Mouse (Mus musculus) C2C12 (cell line): ENCODE results near the gene Taar9. TPM values are rescaled to one million over a fixed set of nuclear protein-coding genes. Genes with fewer than 3 reads are reported as not detected.
"Not testable (repeated sequence)": the region's sequence is repeated elsewhere in the genome, so short reads cannot be mapped to it uniquely, and the experiment has no call there.

Experiments used
- H3K27me3 ChIP-seq: one replicate; pipeline ENCODE4 v1.6.1; 2011; ENCODE audit not compliant: control insufficient read depth, insufficient read depth, insufficient read length
- H3K36me3 ChIP-seq: one replicate; pipeline ENCODE4 v1.6.1; 2011; ENCODE audit not compliant: control insufficient read depth, insufficient read depth
- H3K4me3 ChIP-seq: one replicate; pipeline ENCODE4 v1.5.1; 2011; ENCODE audit warnings: mild to moderate bottlenecking, control low read depth; ENCODE audit not compliant: poor library complexity, insufficient read depth, severe bottlenecking
- H3K79me2 ChIP-seq: one replicate; pipeline ENCODE4 v1.6.1; 2011; ENCODE audit not compliant: control insufficient read depth, insufficient read depth
- H3K79me3 ChIP-seq: one replicate; pipeline ENCODE4 v1.6.1; 2011; ENCODE audit warnings: low read depth, control low read depth
- H3ac ChIP-seq: one replicate; pipeline ENCODE3; 2011; ENCODE audit warnings: low read depth; ENCODE audit not compliant: control insufficient read depth, insufficient read length
- CEBPB ChIP-seq: IDR thresholded peaks from one replicate; pipeline ENCODE4 v1.6.1; 2011; ENCODE audit warnings: low read depth, mild to moderate bottlenecking, control low read depth, moderate library complexity
- CTCF ChIP-seq: IDR thresholded peaks from one replicate; pipeline ENCODE4 v1.5.1; 2011; ENCODE audit not compliant: control insufficient read depth, insufficient read depth, insufficient read length
- FOSL1 ChIP-seq: IDR thresholded peaks from one replicate; pipeline ENCODE4 v1.8.0; 2011; ENCODE audit warnings: mild to moderate bottlenecking, low read length; ENCODE audit not compliant: poor library complexity, insufficient read depth, severe bottlenecking
- MAX ChIP-seq: IDR thresholded peaks from one replicate; pipeline ENCODE4 v1.6.1; 2011; ENCODE audit warnings: mild to moderate bottlenecking, control low read depth
- MYOD1 ChIP-seq: IDR thresholded peaks from one replicate; pipeline ENCODE4 v1.6.1; 2011; ENCODE audit warnings: low read depth; ENCODE audit not compliant: control insufficient read depth, insufficient read length
- MYOG ChIP-seq: IDR thresholded peaks from one replicate; pipeline ENCODE4 v1.6.1; 2011; ENCODE audit not compliant: control insufficient read depth, insufficient read length; ENCODE audit errors: extremely low read depth
- USF1 ChIP-seq: IDR thresholded peaks from one replicate; pipeline ENCODE4 v1.6.1; 2011; ENCODE audit warnings: low read depth, mild to moderate bottlenecking, control low read depth, moderate library complexity
- long read RNA-seq, 2 experiments: library from polyadenylated mRNA; unstranded; transcript quantifications; one replicate each; pipeline ENCODE4 v2.0.0; 2019 to 2020
- polyA plus RNA-seq: library from polyadenylated mRNA; unstranded; fragments of >200 nt; fragmentation: generic; extraction: Trizol; gene quantifications from one replicate; pipeline ENCODE4 v1.2.1, GENCODE M21; 2012; ENCODE audit warnings: missing spikeins

Taar9 gene
- not detected for polyA plus RNA-seq
- long read RNA-seq, experiment 1, result 0 reads
- long read RNA-seq, experiment 2, result 0 reads

DNA sequence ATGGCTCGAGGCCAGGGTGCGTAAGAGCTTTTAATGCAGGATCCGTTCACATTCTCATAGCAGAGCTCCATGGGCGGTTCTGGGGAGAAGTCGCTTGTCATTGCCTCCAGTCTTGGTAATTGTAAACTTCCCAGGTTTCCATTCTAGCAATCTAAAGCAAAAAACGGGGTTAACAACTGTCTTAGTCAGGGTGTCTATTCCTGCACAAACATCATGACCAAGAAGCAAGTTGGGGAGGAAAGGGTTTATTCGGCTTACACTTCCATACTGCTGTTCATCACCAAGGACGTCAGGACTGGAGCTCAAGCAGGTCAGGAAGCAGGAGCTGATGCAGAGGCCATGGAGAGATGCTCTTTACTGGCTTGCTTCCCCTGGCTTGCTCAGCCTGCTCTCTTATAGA, at the start of gene Taar9:
Gene Taar9, minus strand, starts transcription at position 101 of the 400 bp plus-strand sequence.
- not testable (repeated sequence) for H3K27me3 ChIP-seq, H3K79me3 ChIP-seq, H3K79me2 ChIP-seq, H3ac ChIP-seq, H3K36me3 ChIP-seq, H3K4me3 ChIP-seq

DNA sequence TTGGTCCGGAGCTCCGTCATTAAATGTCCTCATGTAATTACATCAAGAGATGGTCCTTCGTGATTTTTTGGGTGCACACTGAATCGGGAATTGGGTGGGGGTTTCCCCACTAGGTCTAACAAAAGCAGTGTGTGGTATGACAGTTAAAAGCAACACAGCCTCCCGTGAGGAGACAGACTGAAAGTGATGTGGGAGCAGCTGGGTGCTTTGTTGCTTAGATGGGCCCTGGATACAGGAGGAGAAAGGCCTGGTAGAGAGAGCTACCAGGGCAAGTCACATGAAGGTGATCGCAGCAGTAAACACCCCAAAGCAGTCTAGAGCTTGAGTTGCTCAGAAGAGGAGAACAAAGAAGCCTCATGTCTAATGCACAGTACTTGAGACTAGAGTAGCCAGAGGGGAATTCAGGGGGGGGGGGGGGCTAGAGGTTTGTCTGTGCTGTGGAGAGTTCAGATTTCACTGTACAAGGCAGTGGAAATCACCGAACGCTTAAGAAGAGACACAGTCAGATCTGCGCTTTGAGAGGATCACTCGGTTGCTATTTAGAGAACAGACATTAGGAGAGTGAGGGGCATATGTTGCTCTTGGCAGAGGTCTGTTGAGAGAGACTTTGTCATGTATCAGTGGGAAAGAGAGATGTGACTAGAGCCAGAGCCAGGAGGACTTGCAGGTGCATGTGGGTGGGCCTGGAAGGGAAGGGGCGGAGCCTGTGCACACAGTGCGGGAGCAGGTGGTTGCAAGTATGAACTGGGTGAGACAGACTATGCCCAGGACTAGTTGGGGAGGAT, 49.3 kb upstream of the Taar9 start:
- H3ac ChIP-seq, result no peak overlapping the region
- H3K79me2 ChIP-seq, result no peaks in the 10 kb centered on the region
- peaks cover 27% of the 10 kb centered on the region for H3K36me3 ChIP-seq
- no peak overlapping the region for H3K4me3 ChIP-seq
- H3K27me3 ChIP-seq, result no peaks in the 10 kb centered on the region
- H3K79me3 ChIP-seq, result no peaks in the 10 kb centered on the region
- TF ChIP-seq MAX (no peak), MYOG (no peak), FOSL1 (no peak), MYOD1 (no peak), USF1 (no peak), CTCF (no peak), CEBPB (no peak)

DNA sequence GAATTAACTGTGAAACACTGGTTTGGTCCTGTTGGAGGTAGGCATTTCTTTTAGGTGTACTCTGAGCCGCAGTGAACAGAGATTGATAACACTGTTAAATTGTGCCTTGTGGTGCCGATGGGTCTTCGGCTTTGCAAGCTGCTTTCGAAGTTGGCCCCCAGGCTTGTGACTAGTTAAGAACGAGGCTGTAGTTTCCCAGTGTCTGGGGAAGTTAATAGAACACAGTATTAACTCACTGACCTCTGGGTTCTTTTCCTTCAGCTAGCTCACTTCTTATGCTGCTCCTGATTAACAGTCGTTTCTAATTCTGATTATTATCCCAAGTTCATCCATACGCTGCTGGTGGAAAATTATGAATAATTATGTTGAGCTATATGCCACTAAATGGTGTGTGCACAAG, 40.8 kb upstream of the Taar9 start:
- Histone ChIP-seq H3K36me3 (no peaks in the 10 kb centered on the region), H3K27me3 (no peaks in the 10 kb centered on the region), H3K4me3 (no peak overlapping the region), H3ac (no peak overlapping the region), H3K79me2 (no peaks in the 10 kb centered on the region), H3K79me3 (no peaks in the 10 kb centered on the region)
- TF ChIP-seq MYOG, result no peak
- TF ChIP-seq CEBPB, result no peak
- TF ChIP-seq USF1, result no peak
- no peak for TF ChIP-seq FOSL1
- TF ChIP-seq CTCF, result no peak
- no peak for TF ChIP-seq MYOD1
- no peak for TF ChIP-seq MAX

DNA sequence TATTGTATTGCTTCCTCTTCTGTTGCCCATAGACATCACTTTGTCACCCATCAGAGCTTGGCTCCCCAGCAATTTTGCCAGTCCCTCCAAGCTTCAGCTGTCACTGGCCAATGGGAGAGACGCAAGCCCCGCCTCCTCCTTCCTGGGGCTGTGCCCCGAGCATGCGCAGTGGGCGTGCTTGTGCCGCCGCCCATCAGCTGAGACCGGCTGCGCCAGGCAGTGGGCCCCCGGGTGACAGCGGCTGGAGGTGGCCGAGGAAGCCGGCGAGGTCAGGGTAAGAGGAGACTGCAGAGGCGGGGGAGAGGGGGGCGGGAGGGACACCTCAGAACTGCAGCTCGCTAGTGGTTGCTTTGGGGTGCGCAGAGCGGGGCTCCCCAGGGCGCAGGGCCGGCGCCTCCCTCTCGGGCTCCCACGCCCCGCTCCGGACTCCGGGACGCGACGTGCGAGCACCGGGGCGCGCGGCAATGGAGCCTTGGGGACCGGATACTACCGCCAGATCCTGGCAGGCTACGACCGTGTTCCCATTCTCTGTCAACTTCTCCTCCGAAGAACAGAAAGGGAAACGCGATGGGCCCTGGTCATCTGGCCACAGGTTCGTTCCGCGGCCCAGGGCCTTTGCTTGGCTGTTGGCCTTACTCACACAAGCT, 39.9 kb upstream of the Taar9 start, which contains the start of gene Stx7:
Gene Stx7, plus strand, starts transcription at position 168 of the 647 bp plus-strand sequence.
- no peaks in the 10 kb centered on the region for H3K79me2 ChIP-seq
- TF ChIP-seq USF1, result no peak
- no peak for TF ChIP-seq CEBPB
- no peak for TF ChIP-seq MAX
- no peak for TF ChIP-seq CTCF
- no peak for TF ChIP-seq FOSL1
- TF ChIP-seq MYOG, result no peak
- peak within 1 kb of the TSS; percentile 74 for H3K4me3 ChIP-seq
- H3ac ChIP-seq, result peak within 1 kb of the TSS; percentile 71
- H3K79me3 ChIP-seq, result no peaks in the 10 kb centered on the region
- H3K36me3 ChIP-seq, result no peaks in the 10 kb centered on the region
- no peaks in the 10 kb centered on the region for H3K27me3 ChIP-seq

DNA sequence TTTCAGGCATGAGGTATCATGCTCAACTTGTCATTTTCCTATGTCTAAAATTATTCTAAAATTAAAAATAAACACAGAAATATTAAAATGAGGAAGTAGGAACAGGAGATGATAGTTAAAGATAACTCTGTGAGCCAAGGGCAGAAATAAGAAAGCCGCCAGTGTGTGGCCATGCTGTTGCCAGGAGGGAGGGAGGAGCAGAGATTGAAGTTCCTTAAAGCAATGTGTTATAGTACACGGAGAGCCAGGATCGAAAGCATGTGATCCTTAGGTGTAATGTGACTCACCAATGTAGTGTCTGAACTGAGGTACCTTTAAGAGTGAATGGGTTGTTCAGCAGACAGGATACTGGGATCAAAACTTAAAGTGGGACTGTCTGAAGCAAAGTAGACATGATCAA, 33.4 kb upstream of the Taar9 start:
- no peaks in the 10 kb centered on the region for H3K79me3 ChIP-seq
- H3K79me2 ChIP-seq, result no peaks in the 10 kb centered on the region
- no peak overlapping the region for H3ac ChIP-seq
- TF ChIP-seq USF1 (no peak), MYOG (no peak), MAX (no peak), FOSL1 (no peak), CEBPB (no peak), CTCF (no peak), MYOD1 (no peak)
- no peak overlapping the region for H3K4me3 ChIP-seq
- peaks cover 9% of the 10 kb centered on the region for H3K27me3 ChIP-seq
- H3K36me3 ChIP-seq, result no peaks in the 10 kb centered on the region

DNA sequence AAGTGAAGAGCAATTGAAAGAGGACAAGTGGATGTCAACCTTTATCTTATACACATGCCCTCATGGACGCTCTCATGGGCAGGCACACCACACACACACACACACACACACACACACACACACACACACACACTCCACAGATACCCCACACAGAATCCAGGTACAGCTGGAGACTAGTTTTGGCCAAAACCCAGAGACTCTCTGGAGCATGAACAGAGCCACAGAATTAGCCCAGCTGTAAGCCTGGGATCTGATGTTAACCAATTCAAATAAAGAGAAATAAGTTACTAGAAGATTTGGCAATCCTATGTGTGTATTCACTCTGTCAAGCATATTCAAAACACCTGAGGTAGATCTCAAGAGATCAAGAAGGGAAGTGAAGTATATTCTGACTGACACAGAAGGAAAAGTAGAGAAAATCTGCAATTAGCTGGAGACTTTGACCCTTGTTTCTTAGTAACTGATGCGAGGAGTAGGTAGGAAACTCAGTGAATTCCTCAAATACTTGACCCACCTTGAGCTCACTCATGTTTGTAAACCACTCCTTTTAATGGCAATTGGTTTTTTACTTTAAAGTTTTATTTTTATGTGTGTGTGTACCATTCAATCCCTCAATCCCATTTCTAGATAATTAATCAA, 29.4 kb upstream of the Taar9 start:
- H3K79me2 ChIP-seq, result no peaks in the 10 kb centered on the region
- no peak for TF ChIP-seq MYOD1
- TF ChIP-seq CEBPB, result no peak
- TF ChIP-seq MAX, result no peak
- no peak for TF ChIP-seq MYOG
- TF ChIP-seq CTCF, result no peak
- TF ChIP-seq FOSL1, result no peak
- TF ChIP-seq USF1, result no peak
- H3K27me3 ChIP-seq, result peaks cover 9% of the 10 kb centered on the region
- H3K4me3 ChIP-seq, result no peak overlapping the region
- no peaks in the 10 kb centered on the region for H3K79me3 ChIP-seq
- no peaks in the 10 kb centered on the region for H3K36me3 ChIP-seq
- H3ac ChIP-seq, result no peak overlapping the region
